Mouse (Mus musculus) megakaryocyte, embryonic 14.5 days (primary cell): ENCODE measurements at regions not wholly inside any gene's neighbourhood (a gene's known extent, or its start where the extent isn't known, plus 50 kb on each side); places are given as distances from the start of the nearest gene placed in this dataset.

Experiments
- FLI1 ChIP-seq: IDR thresholded peaks from 2 replicates; pipeline ENCODE4 v1.6.1; 2012; ENCODE audit warnings: low read length, inconsistent platforms, mixed read lengths
- GATA1 ChIP-seq: IDR thresholded peaks from 3 replicates; pipeline ENCODE4 v1.6.1; 2012; ENCODE audit warnings: mixed read lengths, low read length, inconsistent platforms, borderline replicate concordance

- TF ChIP-seq GATA1 (no peak), FLI1 (no peak)
These were observed 413.0 kb downstream of the Anxa1 start for GRCm38 (mm10) chr19:19977609-19978259.
